Mouse (Mus musculus) lung, postnatal 0 days (tissue): Measurements from ENCODE around the gene Wnt11. TPM values are rescaled to one million over a fixed set of nuclear protein-coding genes. Genes with fewer than 3 reads are reported as not detected.

Experiments used
- ATAC-seq: fragments of 200-750 bp; cut with Nextera tagmentation; 2 replicates; pipeline ENCODE4 v1.8.0; 2017; ENCODE audit warnings: moderate library complexity
- DNase-seq: peaks from one replicate; pipeline ENCODE4 v3.0.0-alpha.2; 2016; ENCODE audit warnings: low spot score
- H3K27ac ChIP-seq: fragments of 300-500 bp; sonication (generic); 2 replicates; pipeline ENCODE4 v1.5.1; 2014; ENCODE audit warnings: antibody characterized with exemption, mild to moderate bottlenecking, low read length, mixed read lengths
- H3K27me3 ChIP-seq: fragments of 300-500 bp; sonication (generic); replicated peaks from 2 replicates; pipeline ENCODE4 v1.6.1; 2014; ENCODE audit warnings: low read length, mixed read lengths; ENCODE audit not compliant: insufficient read depth
- H3K36me3 ChIP-seq: fragments of 300-500 bp; sonication (generic); 2 replicates; pipeline ENCODE4 v1.6.1; 2014; ENCODE audit warnings: low read length, mixed read lengths; ENCODE audit not compliant: insufficient read depth
- H3K4me1 ChIP-seq: fragments of 300-500 bp; sonication (generic); 2 replicates; pipeline ENCODE4 v1.6.1; 2014; ENCODE audit warnings: antibody characterized with exemption, low read depth, low read length, mixed read lengths; ENCODE audit not compliant: insufficient read depth
- H3K4me2 ChIP-seq: fragments of 300-500 bp; sonication (generic); replicated peaks from 2 replicates; pipeline ENCODE4 v1.6.1; 2014; ENCODE audit warnings: low read depth, mild to moderate bottlenecking, low read length, moderate library complexity, mixed read lengths
- H3K4me3 ChIP-seq: fragments of 300-500 bp; sonication (generic); 2 replicates; pipeline ENCODE4 v1.5.1; 2014; ENCODE audit warnings: low read depth, low read length
- H3K9ac ChIP-seq: fragments of 300-500 bp; sonication (generic); replicated peaks from 2 replicates; pipeline ENCODE4 v1.6.1; 2014; ENCODE audit warnings: low read depth, mild to moderate bottlenecking
- H3K9me3 ChIP-seq: fragments of 300-500 bp; sonication (generic); 2 replicates; pipeline ENCODE4 v1.6.1; 2016; ENCODE audit warnings: low read length, mixed read lengths
- CTCF ChIP-seq: IDR thresholded peaks from 2 replicates; pipeline ENCODE4 v1.5.1; 2016; ENCODE audit warnings: antibody characterized with exemption, mild to moderate bottlenecking
- EP300 ChIP-seq: IDR thresholded peaks from 2 replicates; pipeline ENCODE4 v1.6.1; 2016; ENCODE audit warnings: antibody characterized with exemption, mild to moderate bottlenecking, control low read depth
- WGBS: fragments of 180-500 bp; shearing (Covaris S2); extraction: QIAGEN DNeasy Blood & Tissue Kit; methylation state at CpG from one replicate; pipeline ENCODE4 v1.1.7; 2014; 5-methylcytosine and 5-hydroxymethylcytosine counted together
- polyA plus RNA-seq: library from polyadenylated mRNA; unstranded; fragments of >200 nt; fragmentation: Nextera tagmentation; extraction: Ambion mirVana; gene quantifications from 2 replicates; pipeline ENCODE4 v1.2.1, GENCODE M21; 2015

The Wnt11 gene
- polyA plus RNA-seq, 1 experiment from 2014 or later = 10.5 TPM

GRCm38 (mm10) chr7:98897323-98897722 lies 62.4 kb downstream of the Wnt11 start:
- no peak for ATAC-seq
- Histone ChIP-seq H3K36me3 (no peaks in the 10 kb centered on the region), H3K27ac (no peak overlapping the region), H3K9me3 (no peaks in the 10 kb centered on the region), H3K4me1 (peaks cover 7% of the 10 kb centered on the region), H3K9ac (no peak overlapping the region), H3K4me2 (no peak overlapping the region), H3K27me3 (no peaks in the 10 kb centered on the region), H3K4me3 (no peak overlapping the region)
- TF ChIP-seq CTCF = no peak
- WGBS = 90% methylated on average over 8 of the region's 8 CpGs
- no peak for DNase-seq

GRCm38 (mm10) chr7:98899815-98900214 lies 64.9 kb downstream of the Wnt11 start:
- no peaks in the 10 kb centered on the region for H3K36me3 ChIP-seq
- no peak overlapping the region for H3K27ac ChIP-seq
- WGBS = 36% methylated on average over 4 of the region's 4 CpGs
- TF ChIP-seq CTCF = no peak
- TF ChIP-seq EP300 = no peak
- H3K4me1 ChIP-seq = peaks cover 7% of the 10 kb centered on the region
- no peaks in the 10 kb centered on the region for H3K27me3 ChIP-seq
- no peak overlapping the region for H3K9ac ChIP-seq
- H3K4me2 ChIP-seq = no peak overlapping the region
- H3K9me3 ChIP-seq = no peaks in the 10 kb centered on the region
- peak; percentile 63 for DNase-seq
- ATAC-seq = peak; percentile 55; the same call in 1 of the 2 replicates
- H3K4me3 ChIP-seq = no peak overlapping the region

GRCm38 (mm10) chr7:98901120-98901519 lies 66.2 kb downstream of the Wnt11 start:
- H3K36me3 ChIP-seq = no peaks in the 10 kb centered on the region
- H3K4me1 ChIP-seq = peaks cover 7% of the 10 kb centered on the region
- no peak overlapping the region for H3K9ac ChIP-seq
- no peak overlapping the region for H3K4me2 ChIP-seq
- no peak overlapping the region for H3K4me3 ChIP-seq
- no peaks in the 10 kb centered on the region for H3K27me3 ChIP-seq
- DNase-seq (no peak), ATAC-seq (no peak)
- whole genome bisulfite sequencing = 97% methylated on average over 1 of the region's 1 CpGs
- TF ChIP-seq EP300 = no peak
- peak; percentile 56 for TF ChIP-seq CTCF
- H3K27ac ChIP-seq = no peak overlapping the region
- H3K9me3 ChIP-seq = no peaks in the 10 kb centered on the region

GRCm38 (mm10) chr7:98903884-98904283 lies 69.0 kb downstream of the Wnt11 start:
- ATAC-seq (peak; percentile 42), DNase-seq (peak; percentile 49)
- Histone ChIP-seq H3K27me3 (no peaks in the 10 kb centered on the region), H3K4me1 (peaks cover 7% of the 10 kb centered on the region), H3K9ac (no peak overlapping the region), H3K9me3 (no peaks in the 10 kb centered on the region), H3K27ac (no peak overlapping the region), H3K4me2 (no peak overlapping the region), H3K36me3 (no peaks in the 10 kb centered on the region), H3K4me3 (no peak overlapping the region)
- WGBS = 55% methylated on average over 5 of the region's 5 CpGs
- TF ChIP-seq CTCF (no peak), EP300 (no peak)

Other genes with a start within 250 kb of the Wnt11 start
- gene Emsy, start 178.3 kb upstream of the Wnt11 start, polyA plus RNA-seq = 8.6 and 10.2 TPM in 2 replicates
- 31.8 and 34.2 TPM in 2 replicates for gene Thap12, start 132.0 kb upstream of the Wnt11 start, polyA plus RNA-seq